Mouse (Mus musculus): Measurements from ENCODE around the gene Opa1.

- TF ChIP-seq CTCF (IDR thresholded peaks at IDR 0.05; ENCODE audit: borderline replicate concordance, control insufficient read depth, extremely low read depth, insufficient read depth, low read length, poor library complexity): no peak
- no peak for TF ChIP-seq POLR2A (IDR thresholded peaks at IDR 0.05; ENCODE audit: control insufficient read depth, extremely low read depth, insufficient read depth, low read length, poor library complexity)
These were observed 94.1 kb downstream of the Opa1 start for GRCm38 (mm10) chr16:29673230-29673629.
